ENCODE assay signal across 8 mouse cellular contexts in genomic region chr11:108135407-108136159, GRCm38 (mm10).
DNase-seq lines count a peak whose midpoint lies in the region; ATAC-seq and TF ChIP-seq lines count a peak whose summit lies in the region.

No protein-coding gene starts in this region.

- H3K9ac ChIP-seq in hindbrain, embryonic 16.5 days (ENCODE audit: low read depth, low read length) = no peak overlapping the region
- H3K9ac ChIP-seq in hindbrain, embryonic 12.5 days = no peak overlapping the region
- H3K9ac ChIP-seq in forebrain, postnatal 0 days = no peak overlapping the region

- no peaks in the 10 kb centered on the region for H3K9me3 ChIP-seq in hindbrain, embryonic 16.5 days (ENCODE audit: control insufficient read depth, low read length)
- H3K9me3 ChIP-seq in hindbrain, embryonic 12.5 days (replicated peaks) = no peaks in the 10 kb centered on the region
- no peaks in the 10 kb centered on the region for H3K9me3 ChIP-seq in forebrain, postnatal 0 days (ENCODE audit: low read length)

- peak; percentile 31 for DNase-seq in thymus, postnatal 0 days (ENCODE audit: low spot score)
- no peak for DNase-seq in thymus, adult 18-20 months
- no peak for DNase-seq in forebrain, postnatal 0 days
- DNase-seq in thymus, postnatal 4 days = peak; percentile 57
- DNase-seq in urinary bladder, postnatal 14 days (ENCODE audit: low spot score) = no peak

- H3K27me3 ChIP-seq in hindbrain, embryonic 16.5 days (replicated peaks; ENCODE audit: control insufficient read depth, insufficient read depth, low read length) = no peaks in the 10 kb centered on the region
- no peaks in the 10 kb centered on the region for H3K27me3 ChIP-seq in hindbrain, embryonic 12.5 days
- H3K27me3 ChIP-seq in forebrain, postnatal 0 days (ENCODE audit: insufficient read depth, low read length) = no peaks in the 10 kb centered on the region

- peaks cover 15% of the 10 kb centered on the region for H3K4me1 ChIP-seq in hindbrain, embryonic 16.5 days (ENCODE audit: control insufficient read depth, insufficient read depth, low read depth, low read length)
- no peaks in the 10 kb centered on the region for H3K4me1 ChIP-seq in hindbrain, embryonic 12.5 days
- H3K4me1 ChIP-seq in forebrain, postnatal 0 days (ENCODE audit: insufficient read depth) = 0 out of 2 replicates have a peak, but pooled peaks cover 13% of the 10 kb centered on the region

- H3K4me3 ChIP-seq in hindbrain, embryonic 16.5 days (ENCODE audit: low read length) = no peak overlapping the region
- H3K4me3 ChIP-seq in hindbrain, embryonic 12.5 days = no peak overlapping the region
- H3K4me3 ChIP-seq in forebrain, postnatal 0 days (ENCODE audit: low read depth, low read length) = no peak overlapping the region

- 30% methylated on average over 4 of the region's 4 CpGs for WGBS in hindbrain, embryonic 16.5 days
- WGBS in hindbrain, embryonic 12.5 days = 24% methylated on average over 4 of the region's 4 CpGs
- WGBS in forebrain, postnatal 0 days = 16% methylated on average over 4 of the region's 4 CpGs

- ATAC-seq in hindbrain, embryonic 16.5 days = no peak
- ATAC-seq in hindbrain, embryonic 12.5 days (ENCODE audit: low FRiP score) = no peak
- ATAC-seq in forebrain, postnatal 0 days = no peak; the same call in 1 of the 2 replicates
- ATAC-seq in frontal cortex, adult (ENCODE audit: low TSS enrichment) = no peak

- H3K27ac ChIP-seq in hindbrain, embryonic 16.5 days (ENCODE audit: low read depth, low read length) = peak overlapping the region; percentile 25; the same call in 1 of the 2 replicates
- no peak overlapping the region for H3K27ac ChIP-seq in hindbrain, embryonic 12.5 days
- no peak overlapping the region for H3K27ac ChIP-seq in forebrain, postnatal 0 days (ENCODE audit: low read depth, low read length)

- TF ChIP-seq CTCF in forebrain, postnatal 0 days (IDR thresholded peaks at IDR 0.05; ENCODE audit: low read depth) = peak; percentile 41

- no peaks in the 10 kb centered on the region for H3K36me3 ChIP-seq in hindbrain, embryonic 16.5 days (ENCODE audit: control insufficient read depth, insufficient read depth, low read length)
- no peaks in the 10 kb centered on the region for H3K36me3 ChIP-seq in hindbrain, embryonic 12.5 days
- H3K36me3 ChIP-seq in forebrain, postnatal 0 days (ENCODE audit: insufficient read depth) = no peaks in the 10 kb centered on the region

- H3K4me2 ChIP-seq in hindbrain, embryonic 16.5 days (ENCODE audit: low read length) = no peak overlapping the region
- no peak overlapping the region for H3K4me2 ChIP-seq in hindbrain, embryonic 12.5 days (replicated peaks)
- H3K4me2 ChIP-seq in forebrain, postnatal 0 days (ENCODE audit: low read depth) = no peak overlapping the region

Comparison
In these comparisons a context has a peak if more than half of its experiments do, and no peak if none do; other contexts are left out.
1. DNase-seq: peak in thymus, postnatal 0 days (single experiment) and thymus, postnatal 4 days (single experiment); none in thymus, adult 18-20 months (0 of 2), forebrain, postnatal 0 days (single experiment) and urinary bladder, postnatal 14 days (single experiment).